Mouse (Mus musculus) myocyte (in vitro differentiated cells): ENCODE results near the gene Macc1.

Experiments used
- CEBPB ChIP-seq: IDR thresholded peaks from 2 replicates; pipeline ENCODE4 v1.6.1; 2011; ENCODE audit warnings: mild to moderate bottlenecking, moderate library complexity; ENCODE audit not compliant: poor library complexity, insufficient read depth, severe bottlenecking
- E2F4 ChIP-seq: IDR thresholded peaks from one replicate; pipeline ENCODE4 v1.6.1; 2011; ENCODE audit warnings: mild to moderate bottlenecking, control low read depth, moderate library complexity; ENCODE audit not compliant: insufficient read depth
- MAX ChIP-seq: IDR thresholded peaks from one replicate; pipeline ENCODE4 v1.6.1; 2011; ENCODE audit warnings: low read depth, mild to moderate bottlenecking, control low read depth
- MYOD1 ChIP-seq, 3 experiments: IDR thresholded peaks; one replicate each; pipeline ENCODE4 v1.6.1; 2011; ENCODE audit warnings: control low read depth in 2 of 3, low read depth in 2 of 3, mild to moderate bottlenecking in 2 of 3, moderate library complexity in 1 of 3; ENCODE audit not compliant: insufficient read length in 2 of 3, control insufficient read depth in 1 of 3
- MYOG ChIP-seq, 3 experiments: IDR thresholded peaks; one replicate each; pipeline ENCODE4 v1.6.1; 2011; ENCODE audit warnings: control low read depth in 2 of 3, low read depth in 2 of 3, mild to moderate bottlenecking in 2 of 3; ENCODE audit not compliant: insufficient read length in 2 of 3, control insufficient read depth in 1 of 3, insufficient read depth in 1 of 3
- POLR2A ChIP-seq: IDR thresholded peaks from one replicate; pipeline ENCODE4 v1.6.1; 2011; ENCODE audit warnings: low read depth, mild to moderate bottlenecking, control low read depth, moderate library complexity; ENCODE audit not compliant: insufficient read length
- POLR2AphosphoS2 ChIP-seq: IDR thresholded peaks from one replicate; pipeline ENCODE4 v1.6.1; 2011; ENCODE audit warnings: low read depth, control low read depth; ENCODE audit not compliant: insufficient read length
- REST ChIP-seq: IDR thresholded peaks from one replicate; pipeline ENCODE4 v1.6.1; 2011; ENCODE audit warnings: mild to moderate bottlenecking, control low read depth, moderate library complexity; ENCODE audit not compliant: insufficient read depth, insufficient read length
- SRF ChIP-seq: IDR thresholded peaks from one replicate; pipeline ENCODE4 v1.6.1; 2011; ENCODE audit warnings: low read depth; ENCODE audit not compliant: control insufficient read depth, insufficient read length
- TCF12 ChIP-seq: IDR thresholded peaks from one replicate; pipeline ENCODE4 v1.6.1; 2011; ENCODE audit warnings: mild to moderate bottlenecking, control low read depth; ENCODE audit not compliant: poor library complexity, insufficient read depth, severe bottlenecking
- TCF3 ChIP-seq: IDR thresholded peaks from one replicate; pipeline ENCODE4 v1.6.1; 2011; ENCODE audit warnings: low read depth, control low read depth; ENCODE audit not compliant: insufficient read length
- USF1 ChIP-seq: IDR thresholded peaks from one replicate; pipeline ENCODE4 v1.6.1; 2011; ENCODE audit warnings: low read depth, mild to moderate bottlenecking, control low read depth, moderate library complexity

DNA sequence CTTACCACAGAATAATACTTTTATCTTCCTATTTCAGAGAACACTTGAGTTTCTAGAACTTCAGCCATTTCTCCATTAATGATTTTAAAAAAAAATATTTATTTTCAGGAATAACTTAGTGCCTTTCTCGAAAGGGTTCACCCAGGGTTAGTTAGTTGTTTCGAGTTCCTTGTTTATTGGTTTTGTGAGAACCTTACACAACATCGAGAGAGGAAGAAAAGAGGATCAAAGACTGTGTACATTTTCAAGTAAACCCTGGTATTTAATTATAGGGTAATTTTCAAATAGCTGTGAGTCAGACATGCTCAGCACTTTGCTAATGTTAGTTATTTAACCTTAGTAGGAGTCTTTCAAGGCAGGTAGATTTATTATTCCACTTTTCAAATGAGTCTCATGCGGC lies 58.3 kb downstream of the Macc1 start:
- no peak for TF ChIP-seq POLR2A
- no peak for TF ChIP-seq POLR2AphosphoS2
- no peak for TF ChIP-seq TCF3
- no peak for TF ChIP-seq CEBPB
- TF ChIP-seq USF1, result no peak
- TF ChIP-seq TCF12, result no peak
- no peak for TF ChIP-seq REST
- no peak for TF ChIP-seq E2F4
- TF ChIP-seq SRF, result no peak
- no peak for TF ChIP-seq MYOD1 (IDR thresholded peaks at IDR 0.05; ENCODE audit: control insufficient read depth in 1 of 3, insufficient read length in 2 of 3, low read depth in 2 of 3)
- TF ChIP-seq MYOG (IDR thresholded peaks at IDR 0.05; ENCODE audit: control insufficient read depth in 1 of 3, insufficient read depth in 1 of 3, insufficient read length in 2 of 3, low read depth in 2 of 3), result no peak
- TF ChIP-seq MAX, result no peak
